ENCODE assay signal across 12 mouse cellular contexts in the genomic region with DNA sequence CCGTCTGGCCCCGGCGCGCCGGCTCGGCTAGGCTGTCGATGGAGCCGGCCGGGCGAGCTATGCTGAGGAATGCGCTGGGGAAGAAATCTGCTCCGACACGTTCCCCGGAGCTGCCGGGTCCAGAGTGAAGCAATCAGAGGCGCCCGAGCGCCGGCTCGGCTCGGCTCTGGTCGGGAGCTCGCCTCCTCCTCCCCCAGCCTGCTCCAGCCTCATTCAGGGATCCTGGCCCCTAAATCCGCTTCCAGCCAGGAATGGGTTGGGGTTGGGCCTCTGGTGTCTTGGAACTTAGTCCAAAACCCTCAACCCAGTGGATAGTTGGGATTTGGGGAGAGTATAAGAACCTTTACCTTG. TPM values are rescaled to one million over a fixed set of nuclear protein-coding genes. Genes with fewer than 3 reads are reported as not detected.
DNase-seq lines count a peak whose midpoint lies in the region; ATAC-seq and TF ChIP-seq lines count a peak whose summit lies in the region.
"Had no signal": no experiment of that assay in that cellular context is flagged by ENCODE, and none has a peak within 500 bp of the region (broad histone marks: within the 10 kb centered on the region; RNA-seq: fewer than 3 reads in every experiment).

No protein-coding gene starts in this region.

- H3K36me3 ChIP-seq in forebrain, postnatal 0 days (ENCODE audit: insufficient read depth), result no peaks in the 10 kb centered on the region
- no peaks in the 10 kb centered on the region for H3K36me3 ChIP-seq in forebrain, embryonic 15.5 days
- H3K36me3 ChIP-seq in lung, embryonic 15.5 days, result no peaks in the 10 kb centered on the region
- no peaks in the 10 kb centered on the region for H3K36me3 ChIP-seq in intestine, embryonic 16.5 days (ENCODE audit: control insufficient read depth, insufficient read depth, low read length)
- H3K36me3 ChIP-seq in stomach, embryonic 15.5 days, result no peaks in the 10 kb centered on the region
- H3K36me3 ChIP-seq in hindbrain, postnatal 0 days (ENCODE audit: insufficient read depth, low read length), result no peaks in the 10 kb centered on the region

- intact Hi-C loops in left cerebral cortex, postnatal 25 days (cut with DNase I), result loop anchor here (10.0 kb wide), 1 partner anchor 113 kb away; no protein-coding TSS in a partner anchor

- 1% methylated on average over 23 of the region's 24 CpGs for WGBS in forebrain, postnatal 0 days
- 0% methylated on average over 24 of the region's 24 CpGs for WGBS in forebrain, embryonic 15.5 days
- WGBS in lung, embryonic 15.5 days, result 2% methylated on average over 24 of the region's 24 CpGs
- WGBS in lung, adult 2 months, result under 1% methylated on average over 24 of the region's 24 CpGs
- WGBS in intestine, embryonic 16.5 days, result 0% methylated on average over 24 of the region's 24 CpGs
- under 1% methylated on average over 24 of the region's 24 CpGs for WGBS in stomach, embryonic 15.5 days
- WGBS in hindbrain, postnatal 0 days, result 0% methylated on average over 22 of the region's 24 CpGs

- TF ChIP-seq CTCF in forebrain, postnatal 0 days (IDR thresholded peaks at IDR 0.05; ENCODE audit: low read depth), result no peak
- TF ChIP-seq CTCF in lung, adult 2 months (IDR thresholded peaks at IDR 0.05; ENCODE audit: insufficient read depth, low read length), result no peak
- TF ChIP-seq CTCF in hindbrain, postnatal 0 days (IDR thresholded peaks at IDR 0.05; ENCODE audit: low read depth), result no peak

- DNase-seq in forebrain, postnatal 0 days, result no peak
- DNase-seq in lung, adult 2 months, result no peak
- no peak for DNase-seq in hindbrain, postnatal 0 days (ENCODE audit: low spot score)
- DNase-seq in left cerebral cortex, postnatal 25 days (ENCODE audit: low spot score in 2 of 2), result no peak

- H3K4me2 ChIP-seq in forebrain, postnatal 0 days (ENCODE audit: low read depth), result no peak overlapping the region
- H3K4me2 ChIP-seq in forebrain, embryonic 15.5 days (replicated peaks), result no peak overlapping the region
- H3K4me2 ChIP-seq in lung, embryonic 15.5 days, result no peak overlapping the region
- no peak overlapping the region for H3K4me2 ChIP-seq in intestine, embryonic 16.5 days (ENCODE audit: low read depth, low read length)
- H3K4me2 ChIP-seq in stomach, embryonic 15.5 days, result no peak overlapping the region
- no peak overlapping the region for H3K4me2 ChIP-seq in hindbrain, postnatal 0 days (ENCODE audit: low read depth, low read length)

- no peak overlapping the region for H3K4me3 ChIP-seq in forebrain, postnatal 0 days (ENCODE audit: low read depth, low read length)
- no peak overlapping the region for H3K4me3 ChIP-seq in forebrain, embryonic 15.5 days
- no peak overlapping the region for H3K4me3 ChIP-seq in lung, embryonic 15.5 days
- H3K4me3 ChIP-seq in lung, adult 2 months (replicated peaks; ENCODE audit: extremely low read depth, low read depth, low read length), result no peak overlapping the region
- H3K4me3 ChIP-seq in intestine, embryonic 16.5 days (ENCODE audit: low read length), result no peak overlapping the region
- 0 out of 2 replicates have a peak overlapping the region, but pooled peaks have one; percentile 6 for H3K4me3 ChIP-seq in stomach, embryonic 15.5 days (replicated peaks)
- H3K4me3 ChIP-seq in hindbrain, postnatal 0 days (ENCODE audit: low read length), result no peak overlapping the region
- H3K4me3 ChIP-seq: left cerebral cortex, adult 2 months had no signal

- ATAC-seq in forebrain, postnatal 0 days, result peak; percentile 40; the same call in 1 of the 2 replicates
- ATAC-seq in forebrain, embryonic 15.5 days (replicated peaks), result no peak
- peak; percentile 35; the same call in 1 of the 2 replicates for ATAC-seq in lung, embryonic 15.5 days (ENCODE audit: borderline replicate concordance, extremely low read depth, low FRiP score, low TSS enrichment)
- ATAC-seq in intestine, embryonic 16.5 days, result peak; percentile 50
- ATAC-seq in stomach, embryonic 15.5 days (ENCODE audit: insufficient read depth, low FRiP score, low read depth), result no peak; the same call in 1 of the 2 replicates
- no peak for ATAC-seq in hindbrain, postnatal 0 days

- no peaks in the 10 kb centered on the region for H3K4me1 ChIP-seq in forebrain, postnatal 0 days (ENCODE audit: insufficient read depth)
- H3K4me1 ChIP-seq in forebrain, embryonic 15.5 days, result peaks cover 9% of the 10 kb centered on the region
- H3K4me1 ChIP-seq in lung, embryonic 15.5 days, result peaks cover 4% of the 10 kb centered on the region; the same call in 1 of the 2 replicates
- no peaks in the 10 kb centered on the region for H3K4me1 ChIP-seq in lung, adult 2 months (ENCODE audit: control insufficient read depth, insufficient read depth, low read length)
- H3K4me1 ChIP-seq in intestine, embryonic 16.5 days (ENCODE audit: control insufficient read depth, insufficient read depth, low read length), result 0 out of 2 replicates have a peak, but pooled peaks cover 4% of the 10 kb centered on the region
- peaks cover 15% of the 10 kb centered on the region; the same call in 1 of the 2 replicates for H3K4me1 ChIP-seq in stomach, embryonic 15.5 days
- H3K4me1 ChIP-seq in hindbrain, postnatal 0 days (ENCODE audit: insufficient read depth, low read length), result no peaks in the 10 kb centered on the region

- H3K27me3 ChIP-seq in forebrain, postnatal 0 days (ENCODE audit: insufficient read depth, low read length), result peaks cover 98% of the 10 kb centered on the region
- peaks cover 97% of the 10 kb centered on the region for H3K27me3 ChIP-seq in forebrain, embryonic 15.5 days
- H3K27me3 ChIP-seq in lung, embryonic 15.5 days, result peaks cover 99% of the 10 kb centered on the region
- peaks cover 89% of the 10 kb centered on the region for H3K27me3 ChIP-seq in intestine, embryonic 16.5 days (replicated peaks; ENCODE audit: control insufficient read depth, insufficient read depth, low read length)
- H3K27me3 ChIP-seq in stomach, embryonic 15.5 days (replicated peaks), result peaks cover 94% of the 10 kb centered on the region
- H3K27me3 ChIP-seq in hindbrain, postnatal 0 days (ENCODE audit: insufficient read depth, low read length), result peaks cover 97% of the 10 kb centered on the region

- H3K9me3 ChIP-seq in forebrain, postnatal 0 days (ENCODE audit: low read length), result no peaks in the 10 kb centered on the region
- no peaks in the 10 kb centered on the region for H3K9me3 ChIP-seq in forebrain, embryonic 15.5 days
- no peaks in the 10 kb centered on the region for H3K9me3 ChIP-seq in lung, embryonic 15.5 days
- no peaks in the 10 kb centered on the region for H3K9me3 ChIP-seq in intestine, embryonic 16.5 days (ENCODE audit: control insufficient read depth, low read length)
- no peaks in the 10 kb centered on the region for H3K9me3 ChIP-seq in stomach, embryonic 15.5 days
- no peaks in the 10 kb centered on the region for H3K9me3 ChIP-seq in hindbrain, postnatal 0 days (ENCODE audit: low read length)

- TF ChIP-seq POLR2A in lung, adult 2 months (IDR thresholded peaks at IDR 0.05; ENCODE audit: borderline replicate concordance, extremely low read depth, low read depth, low read length), result no peak

- no peak overlapping the region for H3K27ac ChIP-seq in forebrain, postnatal 0 days (ENCODE audit: low read depth, low read length)
- H3K27ac ChIP-seq in forebrain, embryonic 15.5 days (replicated peaks), result no peak overlapping the region
- H3K27ac ChIP-seq in lung, embryonic 15.5 days, result no peak overlapping the region
- H3K27ac ChIP-seq in intestine, embryonic 16.5 days (ENCODE audit: low read length), result no peak overlapping the region
- H3K27ac ChIP-seq in stomach, embryonic 15.5 days, result no peak overlapping the region
- H3K27ac ChIP-seq in hindbrain, postnatal 0 days, result no peak overlapping the region
- H3K27ac ChIP-seq: left cerebral cortex, adult 2 months had no signal

- no peak overlapping the region for H3K9ac ChIP-seq in forebrain, postnatal 0 days
- no peak overlapping the region for H3K9ac ChIP-seq in forebrain, embryonic 15.5 days (replicated peaks)
- H3K9ac ChIP-seq in lung, embryonic 15.5 days, result no peak overlapping the region
- no peak overlapping the region for H3K9ac ChIP-seq in intestine, embryonic 16.5 days (ENCODE audit: low read depth, low read length)
- no peak overlapping the region for H3K9ac ChIP-seq in stomach, embryonic 15.5 days
- no peak overlapping the region for H3K9ac ChIP-seq in hindbrain, postnatal 0 days (replicated peaks; ENCODE audit: low read length)

RNA-seq across cellular contexts. Expression of a gene that starts 1.1 kb away (rescaled TPM):
- total RNA-seq in forebrain, postnatal 0 days (2014; rRNA removed), result not detected in 2 replicates
- not detected in 2 replicates for polyA plus RNA-seq in forebrain, postnatal 0 days (2015; fragmentation: Nextera tagmentation; extraction: Ambion mirVana)
- polyA plus RNA-seq in forebrain, embryonic 15.5 days (2015; fragmentation: Nextera tagmentation; extraction: Ambion mirVana), result not detected in 2 replicates
- not detected in 2 replicates for polyA plus RNA-seq in lung, embryonic 15.5 days (2015; fragmentation: Nextera tagmentation; extraction: Ambion mirVana)
- not detected in 2 replicates for polyA plus RNA-seq in lung, adult 2 months (2012; rRNA removed)
- not detected in 2 replicates for polyA plus RNA-seq in intestine, embryonic 16.5 days (2015; fragmentation: Nextera tagmentation; extraction: Ambion mirVana)
- polyA plus RNA-seq in stomach, embryonic 15.5 days (2015; fragmentation: Nextera tagmentation; extraction: Ambion mirVana), result not detected in 2 replicates
- total RNA-seq in hindbrain, postnatal 0 days (2014; rRNA removed), result not detected in 2 replicates
- not detected in 2 replicates for polyA plus RNA-seq in hindbrain, postnatal 0 days (2015; fragmentation: Nextera tagmentation; extraction: Ambion mirVana)
- total RNA-seq in left cerebral cortex, postnatal 25 days (2021), result not detected
- total RNA-seq: hematopoietic stem cell, adult 5-6 weeks; left cerebral cortex, adult 2 months; monocyte, adult 5-6 weeks had no signal
- polyA plus RNA-seq: small intestine, adult 2 months had no signal

RNA-seq across cellular contexts. Expression of a gene that starts 14.6 kb away (rescaled TPM):
- not detected in 2 replicates for total RNA-seq in forebrain, postnatal 0 days (2014; rRNA removed)
- polyA plus RNA-seq in forebrain, postnatal 0 days (2015; fragmentation: Nextera tagmentation; extraction: Ambion mirVana), result not detected in 2 replicates
- not detected in 2 replicates for polyA plus RNA-seq in forebrain, embryonic 15.5 days (2015; fragmentation: Nextera tagmentation; extraction: Ambion mirVana)
- polyA plus RNA-seq in lung, embryonic 15.5 days (2015; fragmentation: Nextera tagmentation; extraction: Ambion mirVana), result not detected in 2 replicates
- polyA plus RNA-seq in lung, adult 2 months (2012; rRNA removed), result not detected in 2 replicates
- not detected in 2 replicates for polyA plus RNA-seq in intestine, embryonic 16.5 days (2015; fragmentation: Nextera tagmentation; extraction: Ambion mirVana)
- polyA plus RNA-seq in stomach, embryonic 15.5 days (2015; fragmentation: Nextera tagmentation; extraction: Ambion mirVana), result not detected in 2 replicates
- not detected in 2 replicates for total RNA-seq in hindbrain, postnatal 0 days (2014; rRNA removed)
- polyA plus RNA-seq in hindbrain, postnatal 0 days (2015; fragmentation: Nextera tagmentation; extraction: Ambion mirVana), result not detected in 2 replicates
- total RNA-seq in left cerebral cortex, postnatal 25 days (2021), result not detected
- total RNA-seq: hematopoietic stem cell, adult 5-6 weeks; left cerebral cortex, adult 2 months; monocyte, adult 5-6 weeks had no signal
- polyA plus RNA-seq: small intestine, adult 2 months had no signal

RNA-seq across cellular contexts. Expression of a gene that starts 32.2 kb away (rescaled TPM):
- total RNA-seq in forebrain, postnatal 0 days (2014; rRNA removed), result not detected in 2 replicates
- polyA plus RNA-seq in forebrain, postnatal 0 days (2015; fragmentation: Nextera tagmentation; extraction: Ambion mirVana), result not detected in 2 replicates
- not detected in 2 replicates for polyA plus RNA-seq in forebrain, embryonic 15.5 days (2015; fragmentation: Nextera tagmentation; extraction: Ambion mirVana)
- not detected in 2 replicates for polyA plus RNA-seq in lung, embryonic 15.5 days (2015; fragmentation: Nextera tagmentation; extraction: Ambion mirVana)
- polyA plus RNA-seq in lung, adult 2 months (2012; rRNA removed), result not detected in 2 replicates
- polyA plus RNA-seq in intestine, embryonic 16.5 days (2015; fragmentation: Nextera tagmentation; extraction: Ambion mirVana), result 0.06 TPM in 1 of 2 replicates, not detected in the other
- polyA plus RNA-seq in stomach, embryonic 15.5 days (2015; fragmentation: Nextera tagmentation; extraction: Ambion mirVana), result 0.14 TPM in 1 of 2 replicates, not detected in the other
- total RNA-seq in hindbrain, postnatal 0 days (2014; rRNA removed), result not detected in 2 replicates
- polyA plus RNA-seq in hindbrain, postnatal 0 days (2015; fragmentation: Nextera tagmentation; extraction: Ambion mirVana), result not detected in 2 replicates
- not detected for total RNA-seq in left cerebral cortex, postnatal 25 days (2021)
- total RNA-seq: hematopoietic stem cell, adult 5-6 weeks; left cerebral cortex, adult 2 months; monocyte, adult 5-6 weeks had no signal
- polyA plus RNA-seq: small intestine, adult 2 months had no signal

RNA-seq across cellular contexts. Expression of a gene that starts 44.6 kb away (rescaled TPM):
- total RNA-seq in forebrain, postnatal 0 days (2014; rRNA removed), result not detected in 2 replicates
- polyA plus RNA-seq in forebrain, postnatal 0 days (2015; fragmentation: Nextera tagmentation; extraction: Ambion mirVana), result not detected in 2 replicates
- not detected in 2 replicates for polyA plus RNA-seq in forebrain, embryonic 15.5 days (2015; fragmentation: Nextera tagmentation; extraction: Ambion mirVana)
- not detected in 2 replicates for polyA plus RNA-seq in lung, embryonic 15.5 days (2015; fragmentation: Nextera tagmentation; extraction: Ambion mirVana)
- polyA plus RNA-seq in lung, adult 2 months (2012; rRNA removed), result not detected in 2 replicates
- 1.1 and 1.3 TPM in 2 replicates for polyA plus RNA-seq in intestine, embryonic 16.5 days (2015; fragmentation: Nextera tagmentation; extraction: Ambion mirVana)
- 0.10 and 0.31 TPM in 2 replicates for polyA plus RNA-seq in stomach, embryonic 15.5 days (2015; fragmentation: Nextera tagmentation; extraction: Ambion mirVana)
- total RNA-seq in hindbrain, postnatal 0 days (2014; rRNA removed), result not detected in 2 replicates
- not detected in 2 replicates for polyA plus RNA-seq in hindbrain, postnatal 0 days (2015; fragmentation: Nextera tagmentation; extraction: Ambion mirVana)
- total RNA-seq in left cerebral cortex, postnatal 25 days (2021), result not detected
- total RNA-seq: hematopoietic stem cell, adult 5-6 weeks; left cerebral cortex, adult 2 months; monocyte, adult 5-6 weeks had no signal
- polyA plus RNA-seq: small intestine, adult 2 months had no signal

RNA-seq across cellular contexts. Expression of a gene that starts 45.3 kb away (rescaled TPM):
- not detected in 2 replicates for total RNA-seq in forebrain, postnatal 0 days (2014; rRNA removed)
- not detected in 2 replicates for polyA plus RNA-seq in forebrain, postnatal 0 days (2015; fragmentation: Nextera tagmentation; extraction: Ambion mirVana)
- not detected in 2 replicates for polyA plus RNA-seq in forebrain, embryonic 15.5 days (2015; fragmentation: Nextera tagmentation; extraction: Ambion mirVana)
- polyA plus RNA-seq in lung, embryonic 15.5 days (2015; fragmentation: Nextera tagmentation; extraction: Ambion mirVana), result 0.57 and 0.72 TPM in 2 replicates
- polyA plus RNA-seq in lung, adult 2 months (2012; rRNA removed), result 0.36 and 1.6 TPM in 2 replicates
- polyA plus RNA-seq in intestine, embryonic 16.5 days (2015; fragmentation: Nextera tagmentation; extraction: Ambion mirVana), result 6.8 and 7.2 TPM in 2 replicates
- 13.6 and 16.2 TPM in 2 replicates for polyA plus RNA-seq in stomach, embryonic 15.5 days (2015; fragmentation: Nextera tagmentation; extraction: Ambion mirVana)
- total RNA-seq in hindbrain, postnatal 0 days (2014; rRNA removed), result 5.4 and 8.7 TPM in 2 replicates
- 6.4 and 7.3 TPM in 2 replicates for polyA plus RNA-seq in hindbrain, postnatal 0 days (2015; fragmentation: Nextera tagmentation; extraction: Ambion mirVana)
- total RNA-seq in left cerebral cortex, postnatal 25 days (2021), result not detected
- total RNA-seq: hematopoietic stem cell, adult 5-6 weeks; left cerebral cortex, adult 2 months; monocyte, adult 5-6 weeks had no signal

Comparison
In these comparisons a context has a peak if more than half of its experiments do, and no peak if none do; other contexts are left out.
1. ATAC-seq: peak in forebrain, postnatal 0 days (single experiment), lung, embryonic 15.5 days (single experiment) and intestine, embryonic 16.5 days (single experiment); none in forebrain, embryonic 15.5 days (single experiment), stomach, embryonic 15.5 days (single experiment) and hindbrain, postnatal 0 days (single experiment).